Mouse (Mus musculus) lung, postnatal 14 days (tissue): ENCODE data around the gene Cdh7.
"Not testable (repeated sequence)": the region's sequence is repeated elsewhere in the genome, so short reads cannot be mapped to it uniquely, and the experiment has no call there.

Source experiments
- DNase-seq: peaks from one replicate; pipeline ENCODE4 v3.0.0; 2021

The Cdh7 gene

DNA sequence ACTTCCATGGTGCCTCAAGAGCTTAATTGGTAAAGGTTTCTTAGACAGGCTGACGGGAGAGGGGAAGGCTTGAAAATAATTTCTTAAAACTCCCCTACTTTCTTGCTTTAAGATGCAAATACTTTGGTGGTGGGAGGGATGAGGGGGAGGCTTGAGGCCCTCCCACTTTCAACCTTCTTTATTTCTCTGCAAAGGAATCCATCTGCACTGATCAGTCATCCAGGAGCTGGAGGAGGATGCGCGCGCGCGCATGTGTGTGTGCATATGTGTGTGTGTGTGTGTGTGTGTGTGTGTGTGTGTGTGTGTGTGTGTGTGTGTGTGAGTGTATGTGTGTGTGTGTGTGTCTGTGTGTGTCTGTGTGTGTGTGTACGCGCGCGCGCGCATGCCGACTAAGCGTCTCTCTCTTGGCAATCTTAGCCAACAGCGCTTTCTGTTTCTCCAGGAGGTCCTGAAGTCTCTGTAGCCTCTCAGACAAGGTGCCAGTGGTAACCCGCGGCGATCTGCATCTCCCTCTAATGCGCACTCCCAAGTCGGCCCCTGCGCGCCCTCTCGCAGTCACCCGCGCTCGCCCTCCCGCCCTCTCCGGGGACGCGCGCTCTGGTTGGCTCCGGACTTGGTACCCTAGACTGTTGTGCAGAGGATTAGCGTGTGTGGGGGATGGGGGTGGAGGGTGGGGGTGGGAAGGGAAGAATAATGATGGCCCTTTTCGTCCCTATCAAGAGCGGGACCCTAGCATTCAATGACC, at the start of gene Cdh7:
Gene Cdh7 (plus strand): TSS at position 368 of the 745 bp plus-strand sequence.
- DNase-seq: no peak

DNA sequence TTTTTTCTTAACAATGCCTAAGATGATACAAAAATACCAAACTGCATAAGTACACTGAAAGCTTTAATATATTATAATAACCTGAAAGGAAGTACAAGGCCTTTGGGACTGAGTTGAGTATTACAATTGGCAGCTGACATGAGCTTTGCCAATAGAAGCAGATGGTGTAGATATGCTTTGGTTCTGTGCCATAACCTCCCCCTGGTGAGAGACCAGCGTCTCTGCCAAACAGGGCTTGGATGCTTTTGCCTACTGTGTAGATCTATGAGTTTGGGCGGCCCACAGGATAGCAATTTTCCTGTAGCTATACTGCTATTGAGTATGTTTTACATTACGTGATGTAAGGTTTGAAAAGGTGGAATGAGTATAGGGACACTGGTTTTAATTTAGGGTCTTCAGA, 49.6 kb upstream of the Cdh7 start:
- no peak for DNase-seq

DNA sequence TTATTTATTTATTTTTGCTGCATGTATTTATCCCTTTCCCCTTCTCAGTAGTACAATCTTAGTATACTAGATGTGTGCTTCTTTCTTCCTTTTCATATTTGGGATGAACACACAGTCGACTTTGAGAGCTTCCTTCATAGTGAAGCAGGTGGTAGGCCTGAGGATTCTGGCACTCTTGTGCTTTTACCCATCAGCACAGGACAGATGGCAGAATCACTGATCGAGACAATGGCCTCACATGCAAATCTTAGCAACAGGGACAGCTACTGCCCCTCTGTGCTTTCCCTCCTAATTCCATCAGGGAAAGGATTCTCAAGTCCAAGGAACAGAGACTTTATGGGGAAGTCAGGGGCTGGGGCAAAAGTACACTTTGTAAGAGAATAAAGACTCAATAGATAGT, 33.7 kb upstream of the Cdh7 start:
- DNase-seq: no peak

DNA sequence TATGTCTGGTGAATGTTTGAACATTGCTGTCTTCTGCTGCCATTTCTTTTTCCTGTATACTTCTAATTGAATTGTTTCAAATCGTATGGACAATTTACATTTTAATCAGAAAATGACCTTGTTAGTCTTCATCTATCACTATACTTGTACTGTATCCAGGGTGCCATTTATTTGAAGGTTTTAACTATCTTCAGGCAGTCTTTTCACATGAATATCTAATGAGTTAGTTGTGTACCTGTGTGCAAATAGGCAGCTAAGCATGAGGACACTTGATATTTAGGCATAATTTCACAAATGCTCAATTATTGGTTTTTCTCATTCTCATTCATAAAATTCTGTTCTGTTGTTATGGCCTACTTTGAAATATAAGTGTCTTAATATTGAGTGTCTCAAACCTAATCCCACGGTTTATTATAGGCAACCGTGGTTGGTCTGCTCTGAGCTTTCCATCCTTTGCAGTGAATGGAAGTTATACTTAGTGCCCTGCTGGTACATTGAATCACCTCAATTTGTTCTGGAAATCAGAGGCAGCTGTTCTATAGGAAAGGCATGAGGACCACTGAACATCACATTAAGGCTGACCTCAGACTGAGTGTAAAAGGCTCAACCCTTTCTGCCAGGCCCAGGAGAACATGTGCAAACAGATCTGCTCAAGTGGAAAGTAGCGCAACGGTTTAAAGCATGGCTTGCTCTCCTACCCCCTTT, 10.4 kb upstream of the Cdh7 start:
- DNase-seq: no peak

DNA sequence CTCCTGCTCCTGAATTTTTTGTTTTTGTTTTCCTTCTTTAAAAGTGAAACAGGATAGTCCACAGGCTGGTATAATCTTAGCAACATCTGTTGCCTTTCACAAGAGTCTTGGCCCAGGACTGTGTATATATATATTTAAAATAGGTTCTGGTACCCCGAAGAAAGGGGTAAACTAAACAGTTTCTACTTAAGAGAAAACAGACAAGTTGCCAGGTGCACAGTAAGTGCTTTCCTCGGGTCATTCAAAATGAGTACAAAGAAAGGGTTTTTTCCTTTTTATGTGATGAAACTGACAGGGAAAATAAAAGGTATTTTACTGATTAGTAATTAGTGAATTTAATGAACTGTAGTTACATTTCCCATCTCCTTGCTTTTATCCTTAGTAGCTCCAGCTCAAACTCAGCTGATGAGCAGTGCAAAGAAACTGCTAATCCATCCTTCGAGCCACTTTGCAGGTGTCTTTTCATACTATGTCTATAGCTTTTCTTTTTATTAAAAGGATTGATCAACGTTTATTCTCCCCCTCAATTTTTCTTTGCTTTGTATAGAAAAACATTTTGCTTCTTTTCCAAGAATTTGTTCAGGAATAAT, 9.7 kb upstream of the Cdh7 start:
- DNase-seq: no peak

DNA sequence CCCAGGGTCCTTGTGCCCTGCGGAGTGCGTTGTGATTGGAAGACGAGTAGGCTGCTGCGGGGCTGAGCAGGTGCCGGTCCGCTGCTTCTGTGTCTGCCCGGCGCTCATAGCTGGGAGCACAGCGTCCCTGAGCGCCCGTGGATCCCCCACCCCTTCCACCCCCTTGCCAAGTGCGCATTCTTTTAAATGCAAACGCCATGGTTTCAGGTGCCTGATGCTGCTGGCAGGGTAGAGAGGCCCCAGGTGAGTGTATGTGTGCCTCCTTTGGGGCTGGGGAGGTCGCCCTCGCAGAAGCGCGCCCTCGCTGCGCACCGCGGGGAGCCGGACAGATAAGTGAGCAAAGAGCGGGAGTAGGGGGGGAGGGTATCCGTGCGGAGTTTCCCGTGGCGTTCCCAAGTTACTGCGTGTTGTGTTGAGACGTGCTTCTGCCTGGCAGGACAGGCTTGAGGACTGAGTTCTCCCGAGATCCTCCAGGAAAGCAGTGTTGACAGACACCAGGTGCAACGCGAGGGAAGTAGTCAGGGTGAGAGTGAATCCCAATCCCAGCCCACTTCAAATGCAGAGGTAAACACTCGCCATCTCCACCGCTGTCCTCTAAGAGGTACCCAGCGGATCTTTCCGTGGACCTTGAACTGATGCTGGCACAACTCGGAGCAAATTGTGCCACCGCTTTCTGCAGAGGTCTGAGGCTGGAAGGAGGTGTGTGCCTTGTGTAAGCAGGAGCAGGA, 742 bp downstream of the Cdh7 start:
- no peak for DNase-seq

DNA sequence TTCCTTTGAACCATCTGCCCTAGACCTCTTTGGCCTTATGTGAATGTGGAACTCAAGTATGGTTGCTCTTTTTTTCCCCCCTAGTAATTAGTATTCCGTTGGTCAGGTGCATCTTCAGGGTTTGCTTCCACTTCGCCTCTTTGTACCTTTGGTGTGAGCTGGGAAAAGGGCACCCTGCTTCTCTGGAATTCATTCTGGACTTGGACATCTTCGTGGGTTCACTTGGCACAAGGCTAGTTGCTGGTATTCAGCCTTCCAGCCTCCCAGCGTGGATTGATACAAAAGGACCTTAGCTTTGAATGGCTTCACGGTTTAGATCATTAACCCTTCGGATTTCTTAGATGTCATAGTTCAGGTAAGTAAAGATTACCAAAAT, 1.3 kb downstream of the Cdh7 start:
- no peak for DNase-seq

DNA sequence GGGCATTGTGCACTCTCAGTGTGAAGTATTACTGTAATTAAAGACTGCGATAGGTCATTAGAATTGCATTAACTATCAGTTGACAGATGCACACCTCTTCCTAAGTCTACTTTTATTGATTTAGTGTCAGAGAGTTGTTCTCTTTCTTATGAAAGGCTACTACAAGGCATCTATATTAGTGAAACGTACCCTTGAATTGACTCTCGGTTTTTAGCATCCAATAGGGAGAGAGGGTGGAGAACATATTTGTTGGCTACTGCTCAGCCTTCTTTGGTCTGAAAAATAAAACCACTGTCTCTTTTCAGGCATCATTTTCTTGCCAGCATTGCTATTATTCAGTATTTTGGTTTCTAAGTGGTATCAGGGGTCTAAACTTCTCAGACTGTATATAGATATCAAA, 2.5 kb downstream of the Cdh7 start:
- DNase-seq: no peak

DNA sequence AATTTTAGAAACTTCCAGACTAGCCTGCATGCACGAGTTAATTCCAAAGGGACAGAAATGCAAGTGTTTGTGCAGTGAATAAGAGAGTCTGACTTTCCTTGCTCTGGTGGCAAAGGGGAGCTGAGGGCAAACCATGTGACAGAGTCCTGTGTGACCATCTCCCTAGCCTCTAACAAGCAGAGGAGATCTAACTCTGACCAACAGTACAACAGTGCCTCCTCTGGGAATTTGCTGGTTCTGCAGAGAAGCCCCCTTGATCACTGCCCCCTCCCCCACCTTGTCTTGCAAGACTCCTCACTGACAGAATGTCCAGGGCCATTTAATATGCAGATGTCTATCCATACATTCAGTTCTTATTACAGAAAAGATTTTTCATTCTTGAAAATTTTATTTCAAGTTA, 3.2 kb downstream of the Cdh7 start:
- no peak for DNase-seq

DNA sequence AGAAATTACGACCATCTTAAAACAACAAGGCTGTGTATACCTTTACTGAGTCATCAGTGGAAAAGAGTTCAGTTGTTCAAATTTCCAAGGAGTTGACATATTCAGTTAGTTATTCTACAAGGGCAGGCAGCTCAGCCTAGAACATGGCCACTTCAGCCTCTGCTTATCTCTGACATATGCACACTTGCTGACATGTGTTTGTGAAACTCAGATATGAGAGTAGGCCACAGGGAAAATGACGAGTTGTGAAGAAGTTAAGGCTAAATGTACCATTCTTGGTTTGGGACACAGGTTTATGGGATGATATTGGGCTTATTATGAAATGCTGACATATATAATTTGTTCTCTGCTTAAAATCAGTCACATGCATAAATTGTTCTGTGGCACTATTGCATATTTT, 7.3 kb downstream of the Cdh7 start:
- no peak for DNase-seq

DNA sequence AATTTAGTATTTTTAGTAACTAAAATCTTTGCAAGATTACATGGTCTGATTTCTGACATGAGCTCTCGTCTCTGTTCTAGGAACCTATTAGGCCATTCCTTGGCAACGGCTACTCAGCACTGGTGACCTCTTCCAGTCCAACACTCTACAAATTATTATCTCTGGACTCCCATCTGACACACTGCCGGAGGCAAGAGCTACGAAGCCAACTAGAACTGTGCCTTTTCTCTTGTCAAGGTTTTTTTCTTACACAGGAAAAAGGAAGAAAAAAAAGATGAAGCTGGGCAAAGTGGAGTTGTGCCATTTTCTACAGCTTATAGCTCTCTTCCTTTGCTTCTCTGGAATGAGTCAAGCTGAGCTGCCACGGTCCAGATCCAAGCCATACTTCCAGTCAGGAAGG, 11.7 kb downstream of the Cdh7 start:
- peak; percentile 1 for DNase-seq

DNA sequence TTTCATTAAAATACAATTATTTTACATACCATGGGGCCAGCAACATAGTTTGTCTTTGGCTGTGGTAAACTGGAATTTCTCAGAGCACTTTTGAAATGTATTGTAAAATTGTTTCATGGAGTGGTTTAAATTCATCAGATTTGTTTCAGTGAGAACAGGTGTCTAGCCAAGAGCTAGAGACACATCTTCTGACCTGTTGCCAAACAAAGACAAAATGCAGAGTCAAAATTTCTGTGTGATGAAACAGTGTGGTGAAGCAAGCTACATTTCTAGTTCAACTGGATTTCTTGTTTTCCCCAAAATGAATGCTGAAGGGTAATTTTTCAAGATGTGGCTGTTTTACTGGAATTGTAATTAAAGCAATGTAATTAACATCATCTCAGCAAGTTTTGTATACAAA, 22.2 kb downstream of the Cdh7 start:
- no peak for DNase-seq

DNA sequence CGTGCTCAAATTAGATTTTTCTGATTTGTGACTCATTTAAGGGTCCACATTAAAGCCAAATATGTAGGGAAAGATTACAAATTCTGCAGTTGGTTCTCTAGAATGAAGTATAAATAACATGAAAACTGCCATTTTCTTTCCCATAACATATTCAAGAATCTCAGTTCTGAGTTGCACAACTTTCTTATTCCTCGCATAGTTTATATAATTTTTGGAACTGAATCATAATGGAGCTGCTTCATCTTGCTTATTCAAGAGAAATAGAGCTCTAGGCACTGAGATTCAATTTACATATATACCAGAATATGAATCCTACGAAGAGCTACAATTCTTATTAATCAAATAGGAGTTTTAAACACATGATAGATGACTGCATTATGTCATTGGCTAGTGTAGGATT, 22.8 kb downstream of the Cdh7 start:
- no peak for DNase-seq

DNA sequence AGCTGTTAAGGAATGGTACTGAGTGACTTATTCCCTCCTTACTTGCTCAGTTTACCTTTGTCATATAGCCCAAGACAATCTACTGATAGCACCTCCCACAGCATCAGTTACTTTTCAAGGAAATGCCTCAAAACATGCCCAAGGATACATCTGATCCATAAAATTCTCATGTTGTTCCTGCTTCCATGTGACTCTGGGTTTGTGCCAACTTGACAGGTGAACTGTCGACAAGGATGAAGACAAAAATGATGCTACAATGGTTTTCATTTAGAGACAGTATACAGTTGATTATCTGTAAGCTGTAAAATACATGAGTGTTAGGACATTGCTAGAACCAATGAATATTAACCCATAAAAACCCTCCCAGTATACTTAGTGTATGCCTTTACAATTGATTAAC, 29.9 kb downstream of the Cdh7 start:
- no peak for DNase-seq

DNA sequence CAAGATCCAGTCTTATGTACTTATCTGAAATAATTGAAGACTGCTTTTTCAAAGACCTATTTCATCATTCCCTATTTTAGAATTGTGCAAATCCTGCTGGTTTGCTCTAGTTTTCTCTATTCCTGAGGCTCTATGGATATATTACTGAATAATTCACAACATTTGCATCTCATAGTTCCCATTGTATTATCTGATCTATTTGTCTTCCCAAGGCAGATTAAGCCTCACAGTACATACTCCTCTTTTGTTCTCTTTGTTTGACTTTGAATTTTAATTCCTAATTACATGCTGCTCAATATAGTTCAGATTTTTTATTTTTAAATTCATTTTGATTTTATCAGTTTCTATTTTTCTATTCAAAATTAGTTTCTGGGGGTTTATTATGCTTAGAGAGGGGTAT, 74.1 kb downstream of the Cdh7 start:
- DNase-seq: no peak

DNA sequence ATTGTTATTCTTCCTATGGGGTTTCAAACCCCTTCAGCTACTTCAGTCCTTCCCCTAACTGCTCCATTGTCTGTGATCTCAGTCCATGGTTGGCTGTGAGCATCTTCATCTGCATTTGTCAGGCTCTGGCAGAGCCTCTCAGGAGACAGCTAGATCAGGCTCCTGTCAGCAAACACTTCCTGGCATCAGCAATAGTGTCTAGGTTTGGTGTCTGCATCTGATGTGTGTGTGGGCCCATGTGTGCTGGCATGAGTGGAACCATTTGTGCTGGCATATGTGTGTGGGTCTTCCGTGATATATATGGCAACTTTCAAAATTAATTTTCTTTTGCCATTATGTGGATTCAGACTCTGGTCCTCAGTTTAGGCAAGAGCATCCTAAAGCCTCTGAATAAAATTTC, 85.2 kb downstream of the Cdh7 start:
- no peak for DNase-seq

DNA sequence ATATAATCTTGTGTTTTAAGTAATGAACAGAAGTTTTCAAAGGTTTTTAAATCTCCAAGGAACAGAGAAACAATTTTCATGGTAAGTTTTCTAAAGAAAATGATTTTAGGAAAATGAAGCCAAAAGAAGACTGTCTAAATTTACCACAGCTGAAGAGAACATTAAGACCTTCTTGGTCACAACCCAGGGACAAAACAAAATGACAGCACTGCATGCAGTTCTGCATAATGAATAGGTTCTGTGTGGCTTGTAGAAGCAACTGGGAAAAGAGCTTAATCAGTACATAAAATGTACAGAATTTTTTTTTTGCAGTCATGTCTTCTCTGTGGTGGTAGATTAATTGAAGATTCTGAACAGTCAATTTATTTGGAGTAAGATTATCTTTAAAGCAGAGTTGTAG, 96.2 kb downstream of the Cdh7 start:
- DNase-seq: no peak

DNA sequence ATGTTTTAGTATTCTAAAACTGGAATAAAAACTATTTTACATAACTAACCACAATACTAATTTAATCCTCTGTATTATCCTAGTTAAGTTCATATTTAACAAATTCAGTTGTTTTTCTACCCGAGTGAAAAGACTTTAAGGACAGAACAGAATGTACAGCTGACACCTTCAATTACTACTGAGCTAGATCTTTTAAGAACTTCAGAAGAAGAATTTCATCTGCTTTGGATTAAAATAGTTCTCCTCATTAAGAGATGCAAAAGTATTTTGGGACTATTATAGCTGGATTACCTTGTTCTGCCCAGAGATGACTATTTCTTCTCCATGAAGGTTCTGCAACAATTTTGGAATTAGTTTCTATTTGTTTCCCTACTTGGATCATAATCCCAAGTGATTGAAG, 135.8 kb downstream of the Cdh7 start:
- DNase-seq: no peak

DNA sequence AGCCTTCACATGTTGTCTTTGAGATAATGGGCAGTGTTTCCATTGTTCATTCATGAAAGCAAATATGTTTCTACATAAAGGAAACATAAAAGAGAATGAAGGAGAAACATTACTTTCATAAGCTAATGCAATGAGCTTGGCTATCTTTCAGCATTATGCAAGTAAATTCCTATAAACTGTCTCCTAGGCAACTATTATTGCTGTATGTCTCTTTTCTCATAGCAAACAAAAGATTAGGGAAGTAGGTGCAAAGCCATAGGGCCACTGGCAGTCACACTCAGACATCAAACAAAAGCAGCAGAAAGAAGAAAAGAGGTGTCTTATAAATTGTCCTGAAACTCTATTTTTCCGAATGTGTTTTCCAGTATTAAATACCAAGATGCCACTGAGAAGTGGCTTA, 136.6 kb downstream of the Cdh7 start:
- DNase-seq: no peak

DNA sequence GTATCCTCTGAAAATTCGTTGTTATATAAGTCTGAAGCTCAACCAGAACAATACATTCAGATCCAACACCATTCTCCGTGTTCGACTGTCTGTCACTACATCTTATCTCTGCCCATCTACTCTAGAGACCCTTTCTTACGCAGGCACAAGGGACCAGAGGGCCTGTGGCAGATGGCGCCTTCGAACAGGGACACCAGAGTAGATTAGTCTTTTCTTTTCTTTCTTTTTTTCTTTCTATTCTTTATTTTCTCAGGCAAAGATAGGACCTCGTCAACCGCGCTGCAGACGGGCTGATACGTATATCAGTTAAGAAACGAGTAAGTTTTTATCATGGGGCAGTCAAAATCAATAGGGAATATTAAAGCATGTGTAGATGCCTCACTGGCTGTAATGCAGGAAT, 189.2 kb downstream of the Cdh7 start:
- not testable (repeated sequence) for DNase-seq
